Mouse (Mus musculus) heart, adult 2 months (tissue): ENCODE data around the gene Mecr.

Experiments used
- CTCF ChIP-seq: fragments of 200-600 bp; IDR thresholded peaks from 2 replicates; pipeline ENCODE4 v1.8.1; 2022; ENCODE audit warnings: antibody characterized with exemption, mild to moderate bottlenecking, moderate library complexity
- EP300 ChIP-seq: fragments of 200-500 bp; IDR thresholded peaks from 2 replicates; pipeline ENCODE4 v1.6.1; 2011; ENCODE audit warnings: low read depth, low read length, control low read depth; ENCODE audit not compliant: insufficient read depth
- POLR2A ChIP-seq: fragments of 200-500 bp; IDR thresholded peaks from 2 replicates; pipeline ENCODE4 v1.6.1; 2011; ENCODE audit warnings: mild to moderate bottlenecking, low read depth, low read length, control low read depth; ENCODE audit not compliant: insufficient read depth

- TF ChIP-seq POLR2A (no peak), CTCF (no peak), EP300 (no peak)
Measured at GRCm38 (mm10) chr4:131913526-131913925, 70.3 kb downstream of the Mecr start.
